Mouse (Mus musculus) Patski (cell line): ENCODE data around the gene Rdh16. TPM values are rescaled to one million over a fixed set of nuclear protein-coding genes. Genes with fewer than 3 reads are reported as not detected.
"Not testable (repeated sequence)": the region's sequence is repeated elsewhere in the genome, so short reads cannot be mapped to it uniquely, and the experiment has no call there.

Experiments
- ATAC-seq: fragments of 100-300 bp; one replicate; pipeline ENCODE4 v1.8.0; 2021
- CTCF ChIA-PET: fragments of 350-600 bp; sonication (Branson Sonifier 250); formaldehyde crosslinking; loops from one replicate; lab custom pipeline; 2022; ENCODE audit warnings: inconsistent platforms; lab: Charles Lee
- POLR2A ChIA-PET: fragments of 350-600 bp; sonication (Branson Sonifier 250); formaldehyde crosslinking; loops from one replicate; lab custom pipeline; 2022; ENCODE audit warnings: antibody characterized with exemption, inconsistent platforms; lab: Charles Lee
- DNase-seq: peaks from one replicate; pipeline ENCODE4 v3.0.0-alpha.2; 2011; ENCODE audit warnings: low read depth, low spot score
- H3K27me3 ChIP-seq: fragments of 371-371 bp; one replicate; pipeline ENCODE4 v1.5.1; 2021
- CTCF ChIP-seq: fragments of 100-300 bp; IDR thresholded peaks from one replicate; pipeline ENCODE4 v1.5.1; 2021
- in situ Hi-C: fragments of 300-500 bp; cut with MboI; formaldehyde crosslinking; loops from 3 replicates; pipeline ENCODE4 v1.11.1; 2018; ENCODE audit warnings: low pct_unique_long_range_greater_than_20kb, mixed read lengths
- polyA plus RNA-seq: library from polyadenylated mRNA; unstranded; gene quantifications from one replicate; pipeline ENCODE4 v1.2.3, GENCODE M21; 2021

Rdh16 gene
- polyA plus RNA-seq: 0.03 TPM

DNA sequence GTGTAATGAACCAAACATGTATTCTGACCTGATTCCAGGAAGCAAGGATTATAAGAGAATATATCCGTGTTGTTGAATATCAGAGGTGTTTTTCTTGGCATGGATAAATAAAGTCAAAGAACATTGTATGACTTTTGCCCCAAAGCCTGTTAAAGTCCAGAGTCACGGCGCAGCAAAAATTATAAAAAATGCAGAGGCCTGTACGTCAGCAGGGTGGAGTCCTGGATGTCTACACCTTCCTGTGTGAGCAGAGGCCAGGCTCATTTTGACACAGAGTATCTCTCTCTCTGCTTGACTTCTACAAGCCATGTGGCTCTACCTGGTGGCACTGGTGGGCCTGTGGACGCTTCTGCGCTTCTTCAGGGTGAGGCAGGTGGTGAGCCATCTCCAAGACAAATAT, at the start of gene Rdh16:
Gene Rdh16 (plus strand): TSS at position 262 of the 400 bp plus-strand sequence.
- TF ChIP-seq CTCF: no peak
- DNase-seq (no peak), ATAC-seq (no peak)
- POLR2A ChIA-PET: no interaction called here
- in situ Hi-C loops: no loop called here
- H3K27me3 ChIP-seq: peaks cover 12% of the 10 kb centered on the region
- CTCF ChIA-PET: no interaction called here

DNA sequence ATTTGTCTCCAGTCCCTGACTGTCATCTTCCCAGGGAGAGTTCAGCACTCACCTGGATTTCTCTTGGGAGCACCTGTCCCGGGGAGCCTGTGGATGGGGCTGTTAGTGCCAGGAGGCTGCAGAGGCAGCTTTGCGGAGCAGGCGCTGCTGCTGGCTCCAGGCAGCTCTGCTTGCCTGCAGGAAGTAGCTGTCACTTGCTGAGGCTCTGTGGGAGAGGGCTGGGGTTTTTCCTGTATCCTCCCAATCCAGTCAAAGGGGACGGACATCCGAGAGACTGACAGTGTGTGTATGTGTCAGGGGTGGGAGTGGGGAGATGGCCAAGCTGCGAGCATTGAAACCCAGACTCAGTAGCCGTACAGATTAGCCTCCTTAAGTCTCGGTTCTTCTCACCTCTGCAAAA, 49.4 kb upstream of the Rdh16 start, which contains the start of gene Gpr182:
Gene Gpr182 (minus strand): TSS at position 185 of the 400 bp plus-strand sequence.
- ATAC-seq (no peak), DNase-seq (no peak)
- TF ChIP-seq CTCF: no peak
- ChIA-PET CTCF (no interaction called here), POLR2A (no interaction called here)
- in situ Hi-C loops: no loop called here
- no peaks in the 10 kb centered on the region for H3K27me3 ChIP-seq

GRCm38 (mm10) chr10:127754566-127755166, 46.3 kb upstream of the Rdh16 start:
- no peak for TF ChIP-seq CTCF
- no peaks in the 10 kb centered on the region for H3K27me3 ChIP-seq
- POLR2A ChIA-PET: no interaction called here
- CTCF ChIA-PET: no interaction called here
- ATAC-seq (no peak), DNase-seq (no peak)
- in situ Hi-C loops: no loop called here

GRCm38 (mm10) chr10:127755246-127755645, 45.7 kb upstream of the Rdh16 start:
- in situ Hi-C loops: no loop called here
- H3K27me3 ChIP-seq: no peaks in the 10 kb centered on the region
- TF ChIP-seq CTCF: no peak
- ATAC-seq: no peak
- ChIA-PET POLR2A (no interaction called here), CTCF (interaction anchor here (1.1 kb wide), 1 partner anchor 11 kb away, joined by 3 read pairs; no protein-coding TSS in a partner anchor)
- DNase-seq: no peak

- ChIA-PET CTCF (interaction anchor here (1.1 kb wide), 1 partner anchor 11 kb away, joined by 3 read pairs; no protein-coding TSS in a partner anchor), POLR2A (interaction anchor here (0.7 kb wide), 1 partner anchor 398 kb away, joined by 4 read pairs; no protein-coding TSS in a partner anchor)
- ATAC-seq (no peak), DNase-seq (no peak)
- H3K27me3 ChIP-seq: no peaks in the 10 kb centered on the region
- in situ Hi-C loops: no loop called here
- TF ChIP-seq CTCF: no peak
These were observed 45.0 kb upstream of the Rdh16 start for GRCm38 (mm10) chr10:127755770-127756468.

DNA sequence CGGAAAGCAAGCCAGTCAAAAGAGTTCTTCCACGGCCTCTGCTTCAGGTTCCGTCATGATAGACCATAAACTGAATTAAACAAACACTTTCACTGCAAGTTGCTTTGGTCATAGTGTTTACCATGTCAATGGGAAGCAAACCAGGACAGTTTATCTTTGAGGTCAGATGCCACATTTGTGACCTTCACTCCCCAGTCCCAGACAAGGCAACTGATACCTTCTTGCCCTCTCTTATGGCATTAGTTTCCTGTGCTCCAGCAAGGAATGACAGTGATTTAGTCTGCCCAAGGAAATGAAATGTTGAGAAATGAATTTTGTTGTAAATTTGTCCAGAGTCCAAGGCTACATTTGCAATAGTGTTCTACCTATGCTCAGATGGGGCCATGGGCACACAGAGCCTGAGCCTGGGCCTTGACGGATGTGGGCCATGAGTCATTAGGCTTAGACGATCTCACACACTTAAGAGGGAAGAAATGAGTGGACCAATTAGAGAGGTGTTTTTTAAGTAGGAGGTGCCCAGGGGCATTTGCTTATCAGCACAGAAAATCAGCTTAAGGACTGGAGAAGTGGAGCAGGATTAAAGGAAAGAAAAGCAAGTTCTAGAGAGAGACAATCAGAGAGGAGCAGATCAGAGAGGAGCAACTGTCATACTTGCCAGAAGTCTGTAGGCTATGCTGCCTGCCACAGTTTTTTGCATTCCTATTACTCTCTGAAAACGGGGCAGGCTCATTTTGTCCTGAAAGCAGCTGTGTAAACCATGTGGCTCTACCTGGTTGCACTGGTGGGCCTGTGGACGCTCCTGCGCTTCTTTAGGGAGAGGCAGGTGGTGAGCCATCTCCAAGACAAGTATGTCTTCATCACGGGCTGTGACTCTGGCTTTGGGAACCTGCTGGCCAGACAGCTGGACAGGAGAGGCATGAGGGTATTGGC, 41.5 kb upstream of the Rdh16 start, which contains the start of the genes Rdh1 and Rdh16f1:
Gene Rdh1 (plus strand): TSS at position 541 of the 930 bp plus-strand sequence.
Gene Rdh16f1 (plus strand): TSS at position 607 of the 930 bp plus-strand sequence.
- ChIA-PET POLR2A (no interaction called here), CTCF (no interaction called here)
- no peak for TF ChIP-seq CTCF
- H3K27me3 ChIP-seq: no peaks in the 10 kb centered on the region
- in situ Hi-C loops: loop anchor here (10.0 kb wide), 1 partner anchor 115 kb away; no protein-coding TSS in a partner anchor
- ATAC-seq: no peak
- DNase-seq: no peak

DNA sequence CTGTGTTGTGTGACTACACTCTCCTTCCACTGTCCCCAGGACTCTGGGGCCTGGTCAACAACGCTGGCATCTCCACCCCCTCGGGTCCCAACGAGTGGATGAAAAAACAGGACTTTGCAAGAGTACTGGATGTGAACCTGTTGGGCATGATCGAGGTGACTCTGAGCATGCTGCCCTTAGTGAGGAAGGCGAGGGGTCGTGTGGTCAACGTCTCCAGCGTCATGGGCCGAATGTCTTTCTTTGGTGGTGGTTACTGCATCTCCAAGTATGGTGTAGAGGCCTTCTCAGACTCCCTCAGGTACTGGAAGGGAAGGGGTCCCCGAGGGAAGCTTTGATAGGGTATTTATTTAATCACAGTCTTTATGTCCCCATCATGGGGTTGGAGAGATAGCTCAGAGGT, 38.0 kb upstream of the Rdh16 start:
- ATAC-seq, H3K27me3 ChIP-seq, CTCF ChIA-PET, DNase-seq, POLR2A ChIA-PET: not testable (repeated sequence)
- in situ Hi-C loops: loop anchor here (10.0 kb wide), 1 partner anchor 112 kb away; no protein-coding TSS in a partner anchor

GRCm38 (mm10) chr10:127763914-127764680, 36.9 kb upstream of the Rdh16 start:
- TF ChIP-seq CTCF: no peak
- DNase-seq (peak; percentile 81), ATAC-seq (peak; percentile 45)
- no peaks in the 10 kb centered on the region for H3K27me3 ChIP-seq
- ChIA-PET POLR2A (no interaction called here), CTCF (interaction anchor here (1.0 kb wide), 1 partner anchor 150 kb away, joined by 3 read pairs; no protein-coding TSS in a partner anchor)
- in situ Hi-C loops: loop anchor here (10.0 kb wide), 1 partner anchor 111 kb away; no protein-coding TSS in a partner anchor

- POLR2A ChIA-PET: no interaction called here
- no peak for ATAC-seq
- no peak for DNase-seq
These were observed 34.4 kb upstream of the Rdh16 start for GRCm38 (mm10) chr10:127766564-127766963.

More at GRCm38 (mm10) chr10:127766564-127766963, 34.4 kb upstream of the Rdh16 start:
- CTCF ChIA-PET: no interaction called here
- in situ Hi-C loops: loop anchor here (10.0 kb wide), 1 partner anchor 108 kb away; no protein-coding TSS in a partner anchor
- H3K27me3 ChIP-seq: no peaks in the 10 kb centered on the region
- TF ChIP-seq CTCF: no peak
